Mouse (Mus musculus) skeletal muscle tissue, adult 2 months (tissue): ENCODE data around the gene Lingo2.
"Not testable (repeated sequence)": the region's sequence is repeated elsewhere in the genome, so short reads cannot be mapped to it uniquely, and the experiment has no call there.

Experiments
- DNase-seq: peaks from one replicate; pipeline ENCODE4 v3.0.0-alpha.2; 2012; ENCODE audit warnings: low read depth, low spot score

Lingo2 gene

GRCm38 (mm10) chr4:36081095-36081852, 870.3 kb downstream of the Lingo2 start:
- DNase-seq, result no peak

GRCm38 (mm10) chr4:36078910-36079525, 872.5 kb downstream of the Lingo2 start:
- DNase-seq, result no peak

GRCm38 (mm10) chr4:36064701-36065100, 886.8 kb downstream of the Lingo2 start:
- not testable (repeated sequence) for DNase-seq

- DNase-seq, result no peak
Observed at GRCm38 (mm10) chr4:36052791-36053376, 898.7 kb downstream of the Lingo2 start.

GRCm38 (mm10) chr4:36040361-36040760, 911.2 kb downstream of the Lingo2 start:
- DNase-seq, result no peak

GRCm38 (mm10) chr4:36038742-36039141, 912.8 kb downstream of the Lingo2 start:
- DNase-seq, result no peak

- DNase-seq, result no peak
Observed at GRCm38 (mm10) chr4:36032039-36032438, 919.5 kb downstream of the Lingo2 start.

GRCm38 (mm10) chr4:36014181-36014580, 937.4 kb downstream of the Lingo2 start:
- no peak for DNase-seq

- no peak for DNase-seq
Observed at GRCm38 (mm10) chr4:35992005-35992763, 959.4 kb downstream of the Lingo2 start.

- DNase-seq, result no peak
Observed at GRCm38 (mm10) chr4:35986012-35986411, 965.5 kb downstream of the Lingo2 start.

GRCm38 (mm10) chr4:35963532-35963931, 988.0 kb downstream of the Lingo2 start:
- DNase-seq, result no peak

- no peak for DNase-seq
Observed at GRCm38 (mm10) chr4:35951894-35952293, 999.7 kb downstream of the Lingo2 start.

GRCm38 (mm10) chr4:35951251-35951650, 1000.3 kb downstream of the Lingo2 start:
- DNase-seq, result no peak

- DNase-seq, result no peak
Observed at GRCm38 (mm10) chr4:35934056-35934661, 1017.4 kb downstream of the Lingo2 start.

- no peak for DNase-seq
Observed at GRCm38 (mm10) chr4:35927722-35928121, 1023.8 kb downstream of the Lingo2 start.

- DNase-seq, result no peak
Observed at GRCm38 (mm10) chr4:35917453-35917852, 1034.1 kb downstream of the Lingo2 start.

- no peak for DNase-seq
Observed at GRCm38 (mm10) chr4:35897769-35898564, 1053.6 kb downstream of the Lingo2 start.

- no peak for DNase-seq
Observed at GRCm38 (mm10) chr4:35885591-35886542, 1065.7 kb downstream of the Lingo2 start.

GRCm38 (mm10) chr4:35884946-35885460, 1066.5 kb downstream of the Lingo2 start:
- no peak for DNase-seq
